7 mouse cellular contexts compared by ENCODE assay signal in the genomic region with DNA sequence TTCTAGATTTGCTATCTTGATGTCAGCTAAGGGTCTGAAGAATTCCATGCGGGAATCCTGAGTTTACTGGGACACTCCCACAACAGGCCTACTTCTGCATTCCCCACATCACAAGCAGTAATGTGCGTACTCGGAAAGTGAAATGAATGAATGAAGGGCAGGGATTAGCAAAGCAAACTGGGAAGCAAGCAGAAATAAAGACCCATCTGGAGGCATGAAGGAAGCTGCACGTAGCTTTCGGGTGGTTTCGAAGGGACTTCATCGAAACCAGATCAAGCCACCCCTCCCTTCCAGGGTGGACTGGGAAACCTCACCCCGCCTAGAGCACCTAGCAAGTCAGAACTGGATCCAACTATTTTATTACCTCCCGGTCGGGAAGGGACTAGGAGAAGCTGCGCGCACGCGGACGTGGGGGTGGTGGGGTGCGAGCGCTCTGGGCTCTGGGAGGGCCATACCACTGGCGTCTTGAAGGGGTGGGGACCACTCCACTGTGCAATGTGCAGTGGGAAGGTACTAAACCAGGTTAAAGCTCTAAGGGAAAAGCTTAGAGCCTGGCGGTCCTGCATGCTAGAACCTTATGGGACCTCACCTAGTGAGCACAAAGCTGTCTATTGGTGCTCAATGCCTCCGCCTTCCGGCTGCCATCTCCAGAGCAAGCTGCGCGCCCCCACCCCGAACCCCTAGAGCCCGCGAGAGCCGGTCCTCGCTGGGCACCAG. TPM values are rescaled to one million over a fixed set of nuclear protein-coding genes. Genes with fewer than 3 reads are reported as not detected.
DNase-seq lines count a peak whose midpoint lies in the region; ATAC-seq and TF ChIP-seq lines count a peak whose summit lies in the region.

No protein-coding gene starts in this region.

- H3K4me1 ChIP-seq in hindbrain, postnatal 0 days (ENCODE audit: insufficient read depth, low read length): no peaks in the 10 kb centered on the region
- peaks cover 36% of the 10 kb centered on the region for H3K4me1 ChIP-seq in liver, embryonic 15.5 days (replicated peaks)

- no peaks in the 10 kb centered on the region for H3K36me3 ChIP-seq in hindbrain, postnatal 0 days (ENCODE audit: insufficient read depth, low read length)
- no peaks in the 10 kb centered on the region for H3K36me3 ChIP-seq in liver, embryonic 15.5 days (replicated peaks)
- H3K36me3 ChIP-seq in splenic B cell, adult 2 months (ENCODE audit: control insufficient read depth, insufficient read depth, low read length, poor library complexity, severe bottlenecking): no peaks in the 10 kb centered on the region

- peak overlapping the region; percentile 46 for H3K4me2 ChIP-seq in hindbrain, postnatal 0 days (ENCODE audit: low read depth, low read length)
- peak overlapping the region; percentile 65 for H3K4me2 ChIP-seq in liver, embryonic 15.5 days

- no peaks in the 10 kb centered on the region for H3K27me3 ChIP-seq in hindbrain, postnatal 0 days (ENCODE audit: insufficient read depth, low read length)
- 0 out of 2 replicates have a peak, but pooled peaks cover 4% of the 10 kb centered on the region for H3K27me3 ChIP-seq in liver, embryonic 15.5 days
- no peaks in the 10 kb centered on the region for H3K27me3 ChIP-seq in splenic B cell, adult 2 months (ENCODE audit: control insufficient read depth, insufficient read depth, low read length, poor library complexity, severe bottlenecking)

- DNase-seq in right cerebral cortex, postnatal 10 days (ENCODE audit: low spot score in 2 of 2): peak; percentile 46 to 53
- DNase-seq in right cerebral cortex, adult 18-20 months: no peak
- DNase-seq in embryo, embryonic 11 days: peak; percentile 35
- DNase-seq in hindbrain, postnatal 0 days (ENCODE audit: low spot score): no peak
- DNase-seq in splenic B cell, adult 2 months (ENCODE audit: low read depth, low spot score): peak; percentile 18
- DNase-seq in c-Kit-positive CD71-positive TER-119-positive erythroid progenitor cells, embryonic 14.5 days (ENCODE audit: low spot score): no peak

- H3K9ac ChIP-seq in hindbrain, postnatal 0 days (replicated peaks; ENCODE audit: low read length): peak overlapping the region; percentile 24; the same call in 1 of the 2 replicates
- peak overlapping the region; percentile 4; the same call in 1 of the 2 replicates for H3K9ac ChIP-seq in liver, embryonic 15.5 days

- ATAC-seq in hindbrain, postnatal 0 days: peak; percentile 49
- no peak for ATAC-seq in liver, embryonic 15.5 days (ENCODE audit: insufficient read depth)

- WGBS in hindbrain, postnatal 0 days: 36% methylated on average over 28 of the region's 28 CpGs
- 20% methylated on average over 28 of the region's 28 CpGs for WGBS in liver, embryonic 15.5 days (ENCODE audit: insufficient replicate concordance)

- H3K27ac ChIP-seq in hindbrain, postnatal 0 days: no peak overlapping the region
- H3K27ac ChIP-seq in liver, embryonic 15.5 days (replicated peaks): no peak overlapping the region

- H3K9me3 ChIP-seq in hindbrain, postnatal 0 days (ENCODE audit: low read length): no peaks in the 10 kb centered on the region
- no peaks in the 10 kb centered on the region for H3K9me3 ChIP-seq in liver, embryonic 15.5 days (replicated peaks)

- no peak for TF ChIP-seq CTCF in hindbrain, postnatal 0 days (IDR thresholded peaks at IDR 0.05; ENCODE audit: low read depth)

- H3K4me3 ChIP-seq in hindbrain, postnatal 0 days (ENCODE audit: low read length): peak overlapping the region; percentile 18
- H3K4me3 ChIP-seq in liver, embryonic 15.5 days (replicated peaks): peak overlapping the region; percentile 36

RNA-seq across cellular contexts. Expression of gene Plp2, which starts 3.3 kb away (rescaled TPM):
- 12.9 and 27.7 TPM in 2 replicates for total RNA-seq in hindbrain, postnatal 0 days (2014; rRNA removed)
- polyA plus RNA-seq in hindbrain, postnatal 0 days (2015; fragmentation: Nextera tagmentation; extraction: Ambion mirVana): 25.2 and 26.5 TPM in 2 replicates
- 27.5 and 28.8 TPM in 2 replicates for polyA plus RNA-seq in liver, embryonic 15.5 days (2015; fragmentation: Nextera tagmentation; extraction: Ambion mirVana)

RNA-seq across cellular contexts. Expression of gene Magix, which starts 6.6 kb away (rescaled TPM):
- 4.2 TPM in 1 of 2 replicates, not detected in the other for total RNA-seq in hindbrain, postnatal 0 days (2014; rRNA removed)
- 0.18 and 0.29 TPM in 2 replicates for polyA plus RNA-seq in hindbrain, postnatal 0 days (2015; fragmentation: Nextera tagmentation; extraction: Ambion mirVana)
- 0.09 and 0.12 TPM in 2 replicates for polyA plus RNA-seq in liver, embryonic 15.5 days (2015; fragmentation: Nextera tagmentation; extraction: Ambion mirVana)

RNA-seq across cellular contexts. Expression of gene Prickle3, which starts 17.4 kb away (rescaled TPM):
- total RNA-seq in hindbrain, postnatal 0 days (2014; rRNA removed): 1.6 and 1.8 TPM in 2 replicates
- 1.1 and 1.6 TPM in 2 replicates for polyA plus RNA-seq in hindbrain, postnatal 0 days (2015; fragmentation: Nextera tagmentation; extraction: Ambion mirVana)
- 1.1 and 1.5 TPM in 2 replicates for polyA plus RNA-seq in liver, embryonic 15.5 days (2015; fragmentation: Nextera tagmentation; extraction: Ambion mirVana)

RNA-seq across cellular contexts. Expression of gene Gpkow, which starts 22.5 kb away (rescaled TPM):
- total RNA-seq in hindbrain, postnatal 0 days (2014; rRNA removed): 11.0 and 12.0 TPM in 2 replicates
- 38.4 and 38.8 TPM in 2 replicates for polyA plus RNA-seq in hindbrain, postnatal 0 days (2015; fragmentation: Nextera tagmentation; extraction: Ambion mirVana)
- 13.3 and 14.1 TPM in 2 replicates for polyA plus RNA-seq in liver, embryonic 15.5 days (2015; fragmentation: Nextera tagmentation; extraction: Ambion mirVana)

RNA-seq across cellular contexts. Expression of gene Syp, which starts 36.2 kb away (rescaled TPM):
- 500 and 512 TPM in 2 replicates for total RNA-seq in hindbrain, postnatal 0 days (2014; rRNA removed)
- 320 and 325 TPM in 2 replicates for polyA plus RNA-seq in hindbrain, postnatal 0 days (2015; fragmentation: Nextera tagmentation; extraction: Ambion mirVana)
- polyA plus RNA-seq in liver, embryonic 15.5 days (2015; fragmentation: Nextera tagmentation; extraction: Ambion mirVana): 0.33 and 0.36 TPM in 2 replicates

Comparison
In these comparisons a context has a peak if more than half of its experiments do, and no peak if none do; other contexts are left out.
1. DNase-seq: peak in right cerebral cortex, postnatal 10 days (2 of 2), embryo, embryonic 11 days (single experiment) and splenic B cell, adult 2 months (single experiment); none in right cerebral cortex, adult 18-20 months (single experiment), hindbrain, postnatal 0 days (single experiment) and c-Kit-positive CD71-positive TER-119-positive erythroid progenitor cells, embryonic 14.5 days (single experiment).